Mouse (Mus musculus) left cerebral cortex, adult 11 months (tissue): ENCODE results near the gene Cdk1.

Source experiments
- DNase-seq: peaks from one replicate; pipeline ENCODE4 v3.0.0; 2022; ENCODE audit warnings: low spot score

Cdk1 gene

DNA sequence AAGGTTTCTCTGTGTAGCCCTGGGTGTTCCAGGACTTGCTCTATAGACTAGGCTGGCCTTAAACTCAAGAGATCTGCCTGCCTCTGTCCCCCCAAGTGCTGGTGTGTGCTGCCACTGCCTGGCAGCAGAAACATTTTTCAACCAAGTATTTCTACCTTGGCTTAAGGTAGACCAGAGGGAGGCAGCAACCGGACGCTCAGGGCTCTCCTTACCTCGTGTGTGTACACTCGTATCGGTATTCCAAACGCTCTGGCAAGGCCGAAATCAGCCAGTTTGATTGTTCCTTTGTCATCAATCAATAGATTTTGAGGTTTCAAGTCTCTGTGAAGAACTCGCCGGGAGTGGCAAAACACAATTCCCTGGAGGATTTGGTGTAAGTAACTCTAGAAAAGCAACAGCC is 10.4 kb downstream of the Cdk1 start:
- no peak for DNase-seq

DNA sequence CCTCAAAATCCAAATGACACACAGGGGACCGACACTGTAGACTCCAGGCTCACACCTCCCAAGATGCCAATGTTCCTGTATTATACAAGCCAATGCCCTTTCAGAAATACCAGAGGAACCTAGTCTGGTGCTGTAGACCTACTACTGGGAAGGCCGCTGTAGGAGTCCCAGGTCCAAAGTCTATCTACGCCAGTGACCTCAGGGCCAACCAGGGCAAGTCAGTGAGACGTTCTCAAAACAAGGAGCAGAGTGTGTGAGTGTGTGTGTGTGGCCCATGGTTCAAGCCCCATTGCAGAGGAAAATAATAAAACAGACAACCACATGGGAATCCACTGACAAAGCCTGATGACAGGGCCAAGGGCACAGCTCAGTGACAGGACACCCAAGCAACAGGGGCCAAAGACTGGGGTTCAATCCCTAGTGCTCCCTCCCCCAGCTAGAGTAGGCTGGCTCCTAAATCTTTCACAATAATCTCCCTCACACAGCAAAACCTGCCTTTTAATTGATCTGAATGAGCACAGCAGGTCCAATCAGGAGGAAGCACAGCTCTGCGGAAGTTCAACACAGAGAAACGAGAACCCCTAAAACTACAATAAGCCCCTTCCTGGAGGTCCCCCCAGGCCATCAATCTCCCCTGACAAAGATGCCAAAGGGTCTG is 11.0 kb downstream of the Cdk1 start:
- no peak for DNase-seq

GRCm38 (mm10) chr10:69340001-69340400 is 12.7 kb downstream of the Cdk1 start:
- DNase-seq, result no peak

DNA sequence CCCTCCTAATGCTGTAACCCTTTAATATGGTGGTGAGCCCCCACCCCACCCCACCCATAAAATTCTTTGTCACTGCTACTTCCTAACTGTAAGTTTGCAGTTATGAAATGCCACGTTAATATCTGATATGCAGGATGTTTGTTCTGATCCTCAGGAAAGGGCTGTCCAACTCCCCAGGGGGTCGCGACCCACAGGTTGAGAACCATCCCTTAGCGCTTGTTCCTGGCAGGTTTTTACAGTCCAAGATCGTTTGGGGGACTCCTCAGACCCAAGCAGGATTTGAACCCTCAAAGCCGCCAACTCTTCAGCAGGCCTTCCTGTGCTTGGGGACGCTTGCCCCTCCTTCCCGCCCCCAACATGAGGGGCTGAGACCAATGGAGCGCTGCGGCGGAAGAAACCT is 16.5 kb downstream of the Cdk1 start:
- no peak for DNase-seq

- no peak for DNase-seq
Measured at GRCm38 (mm10) chr10:69335611-69336010, 17.1 kb downstream of the Cdk1 start.

DNA sequence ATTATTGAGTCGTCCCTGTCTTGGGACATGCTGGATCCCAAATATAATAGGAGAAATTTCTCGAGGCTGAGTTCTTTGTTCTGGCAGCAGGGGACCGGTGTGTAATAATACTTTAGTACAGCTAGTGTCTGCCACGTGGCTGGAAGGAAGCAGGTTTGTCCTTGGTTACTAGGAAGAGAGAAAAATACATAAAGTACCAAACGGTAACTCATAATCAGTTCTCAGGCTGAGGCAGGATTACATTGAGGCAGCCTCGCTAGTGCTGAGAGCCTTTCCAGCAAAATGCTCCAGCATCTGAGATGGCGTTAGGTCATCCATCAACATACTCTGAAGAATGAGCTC is 17.6 kb downstream of the Cdk1 start:
- DNase-seq, result no peak

- no peak for DNase-seq
Measured at GRCm38 (mm10) chr10:69334271-69335194, 18.2 kb downstream of the Cdk1 start.

DNA sequence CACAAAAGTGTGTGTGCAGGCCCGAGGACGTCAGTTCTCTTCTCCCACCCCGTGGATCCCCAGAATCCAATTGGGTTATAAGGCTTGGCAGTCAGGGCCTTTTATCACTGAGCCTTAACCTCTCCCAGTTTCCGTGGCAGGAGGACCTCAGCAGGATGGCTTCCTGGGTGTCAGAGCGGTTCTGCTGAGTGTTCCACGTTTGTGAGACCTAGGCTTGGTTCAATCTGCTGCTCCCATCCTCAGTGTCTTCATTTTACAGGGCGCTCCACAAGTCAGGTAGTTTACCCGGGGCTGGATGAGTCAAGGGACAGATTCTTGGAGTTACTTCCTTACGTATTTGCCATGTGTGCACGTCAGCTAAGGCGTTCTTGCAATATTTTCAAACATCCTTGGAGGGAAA is 19.5 kb downstream of the Cdk1 start:
- no peak for DNase-seq

- no peak for DNase-seq
Measured at GRCm38 (mm10) chr10:69331231-69331630, 21.5 kb downstream of the Cdk1 start.

DNA sequence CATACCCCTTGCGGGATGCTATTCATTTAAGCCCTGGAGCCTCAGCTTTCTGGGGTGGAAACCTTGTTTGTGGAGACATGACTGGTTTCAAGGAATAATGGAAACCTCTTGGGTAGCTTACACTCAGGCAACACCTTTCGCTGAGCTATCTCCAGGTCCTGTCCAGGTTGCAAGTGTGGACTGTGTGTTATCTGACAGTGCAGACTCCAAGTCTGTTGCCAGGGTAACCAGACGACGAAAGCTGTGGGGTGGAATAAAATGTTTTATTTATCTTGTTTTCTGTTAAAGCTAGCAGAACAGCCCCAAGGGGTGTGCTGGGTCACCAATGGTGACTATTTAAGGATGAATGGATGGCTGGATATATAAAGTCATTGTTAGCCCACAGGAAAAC is 24.1 kb downstream of the Cdk1 start:
- no peak for DNase-seq

GRCm38 (mm10) chr10:69328029-69328655 is 24.6 kb downstream of the Cdk1 start:
- DNase-seq, result no peak

DNA sequence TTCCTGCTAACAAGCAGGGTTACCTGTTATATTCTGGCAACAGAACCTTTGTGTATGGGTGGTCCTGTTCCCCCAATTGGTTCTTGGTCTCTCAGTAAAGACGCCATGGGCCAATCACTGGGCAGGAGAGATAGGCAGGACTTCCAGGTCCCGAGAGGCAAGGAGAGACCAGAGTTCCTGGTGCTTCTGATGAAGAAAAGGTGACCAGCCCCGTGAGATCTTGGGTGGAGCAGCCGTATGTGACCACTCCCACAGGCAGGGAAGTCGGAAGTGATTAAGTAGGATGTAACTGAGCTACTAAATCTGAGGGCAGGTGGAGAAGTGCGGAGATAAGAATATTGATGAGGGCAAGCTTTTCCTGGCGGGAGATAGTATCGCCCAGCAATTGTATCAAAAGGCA is 25.4 kb downstream of the Cdk1 start:
- DNase-seq, result no peak

- DNase-seq, result no peak
Measured at GRCm38 (mm10) chr10:69326433-69326832, 26.3 kb downstream of the Cdk1 start.

- DNase-seq, result no peak
Measured at GRCm38 (mm10) chr10:69324816-69325215, 27.9 kb downstream of the Cdk1 start.

- no peak for DNase-seq
Measured at GRCm38 (mm10) chr10:69323986-69324385, 28.8 kb downstream of the Cdk1 start.

- no peak for DNase-seq
Measured at GRCm38 (mm10) chr10:69321519-69322035, 31.2 kb downstream of the Cdk1 start.

DNA sequence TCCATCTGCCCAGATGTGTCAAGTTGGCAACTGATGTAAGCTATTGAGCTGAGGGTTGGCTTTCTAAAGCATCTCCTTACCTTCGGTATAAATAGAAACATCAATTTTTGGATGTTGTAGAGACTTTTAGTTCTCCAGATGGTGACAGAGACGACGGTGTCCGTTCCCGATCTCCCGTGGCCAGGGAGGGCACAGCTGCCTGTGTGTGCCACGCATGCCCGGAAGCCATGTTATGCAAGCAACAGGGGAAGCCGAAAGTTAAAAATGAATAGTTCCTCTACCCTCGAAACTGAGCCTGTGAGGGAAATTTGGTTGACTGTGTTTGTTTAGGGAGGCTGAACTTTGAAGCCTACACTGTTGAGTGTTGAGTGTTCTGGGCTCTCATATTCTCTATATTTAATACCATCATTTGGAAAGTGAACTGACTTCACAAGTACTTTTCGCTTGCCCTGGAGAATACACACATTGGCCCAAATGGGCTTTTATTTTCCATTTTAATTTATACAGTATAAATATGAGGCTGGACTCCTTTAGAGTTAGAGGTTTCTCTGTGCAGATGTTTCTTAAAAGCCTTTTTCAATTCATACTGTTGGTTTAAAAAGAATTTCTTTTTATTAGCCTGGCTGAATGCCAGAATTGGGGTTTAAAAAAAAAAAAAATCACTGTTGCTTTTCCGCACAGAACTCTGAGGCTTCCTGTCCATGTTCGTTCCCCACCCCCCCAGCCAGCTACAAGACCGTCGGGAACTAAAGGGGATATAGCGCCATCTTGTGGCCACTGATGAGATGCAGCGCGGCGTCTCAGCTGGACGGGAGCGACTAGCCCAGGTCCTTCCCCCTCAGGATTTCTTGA is 31.8 kb downstream of the Cdk1 start:
- DNase-seq, result peak; percentile 33

- no peak for DNase-seq
Measured at GRCm38 (mm10) chr10:69318514-69318913, 34.2 kb downstream of the Cdk1 start.

DNA sequence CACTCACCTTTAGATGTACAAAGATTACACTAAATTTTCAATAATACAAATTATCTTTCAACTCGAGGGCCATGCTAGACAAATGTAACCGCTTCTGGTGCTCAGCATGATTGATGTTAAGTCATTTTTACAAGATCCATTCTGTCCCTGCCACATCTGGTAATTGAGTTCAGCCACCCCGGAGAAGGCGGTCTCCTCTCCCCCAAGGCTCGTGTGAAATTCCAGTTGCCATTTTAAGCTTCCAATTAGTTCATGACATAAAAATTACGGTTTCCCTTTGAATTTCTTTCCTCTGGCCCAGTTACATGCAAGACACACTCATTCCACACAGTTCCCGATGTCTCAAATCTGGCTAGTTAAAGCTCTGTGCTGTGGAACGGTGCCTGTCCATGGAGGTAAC is 38.8 kb downstream of the Cdk1 start:
- DNase-seq, result no peak

DNA sequence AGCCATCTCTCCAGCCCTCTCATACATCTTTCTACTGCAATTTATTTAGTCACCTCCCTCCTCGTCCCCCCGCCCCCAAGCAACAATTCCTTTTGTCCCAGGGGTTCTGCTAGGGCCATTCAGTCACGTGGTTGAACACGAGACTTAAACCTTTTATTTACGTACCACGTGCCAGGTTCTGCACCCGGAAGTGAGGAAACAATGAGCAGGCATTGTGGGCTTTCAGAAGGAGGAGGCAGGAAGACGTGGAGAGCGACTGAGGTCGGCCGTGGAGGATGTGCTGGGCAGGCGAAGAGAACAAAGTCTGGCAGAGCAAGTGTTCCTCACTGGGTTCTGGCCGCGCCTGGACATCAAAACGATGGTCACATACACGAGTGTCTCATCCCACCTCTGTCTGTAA is 40.9 kb downstream of the Cdk1 start:
- no peak for DNase-seq

DNA sequence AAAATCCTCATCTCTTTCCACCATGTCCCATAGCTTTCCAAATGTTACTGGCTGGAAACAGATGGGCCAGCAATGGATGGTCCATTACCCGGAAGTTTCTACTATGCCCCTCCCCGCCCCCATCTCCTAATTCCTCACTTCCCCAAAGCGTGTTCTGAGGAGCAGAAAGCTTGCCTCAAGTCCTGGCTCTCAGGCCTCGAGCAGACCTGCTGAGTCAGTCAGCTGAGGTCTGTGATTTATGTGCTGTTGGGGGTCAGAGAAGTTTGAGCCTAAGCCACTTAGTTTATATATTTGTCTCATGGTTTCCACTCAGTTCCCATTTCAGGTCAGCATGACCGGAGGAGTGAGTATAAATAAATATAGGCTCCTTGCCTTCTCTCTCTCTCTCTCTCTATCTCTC is 43.6 kb downstream of the Cdk1 start:
- no peak for DNase-seq

DNA sequence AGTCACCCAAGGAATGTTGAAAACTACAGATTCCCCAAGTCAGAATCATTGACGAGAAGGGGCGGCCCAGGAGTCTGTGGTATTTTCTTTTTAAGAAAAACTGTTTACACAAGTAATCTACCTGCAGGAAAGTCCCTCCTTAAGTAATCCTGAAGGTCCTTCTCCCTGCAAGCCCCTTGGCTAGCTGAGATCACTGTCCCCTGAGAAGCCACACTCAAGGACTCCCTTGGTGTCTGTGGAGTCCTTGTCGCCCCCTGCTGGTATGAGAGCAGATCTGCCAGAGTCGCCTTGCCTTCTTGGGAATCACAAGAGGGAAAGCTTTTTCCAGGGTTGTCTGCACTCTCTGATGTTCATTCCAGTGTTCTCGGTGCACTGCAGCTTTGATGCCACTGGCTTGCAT is 45.7 kb downstream of the Cdk1 start:
- DNase-seq, result peak; percentile 14
